Mouse (Mus musculus) adrenal gland, postnatal 4 days (tissue): ENCODE data around the gene Rasef. TPM values are rescaled to one million over a fixed set of nuclear protein-coding genes. Genes with fewer than 3 reads are reported as not detected.

Experiments
- total RNA-seq, 2 experiments: library from RNA; stranded (reverse); gene quantifications; 2 replicates each; pipeline ENCODE4 v1.2.3; 2021

Gene Rasef
- total RNA-seq, 2 experiments from 2014 or later, result 0.11 to 0.92 TPM

Other genes with a start within 250 kb of the Rasef start
- gene Gm11238, start 183.1 kb downstream of the Rasef start, total RNA-seq, result not detected
- gene Gm11237, start 168.0 kb downstream of the Rasef start, total RNA-seq, result not detected
- gene Gm11236, start 152.9 kb downstream of the Rasef start, total RNA-seq, result not detected
- gene Gm11239, start 122.6 kb downstream of the Rasef start, total RNA-seq, result not detected
- not detected for gene Gm428, start 107.5 kb downstream of the Rasef start, total RNA-seq
- gene Gm11758, start 85.3 kb upstream of the Rasef start, total RNA-seq, result not detected
- gene Gm11757, start 100.1 kb upstream of the Rasef start, total RNA-seq, result not detected
- gene Gm13871, start 115.0 kb upstream of the Rasef start, total RNA-seq, result not detected
- not detected for gene Gm11756, start 129.8 kb upstream of the Rasef start, total RNA-seq
- gene 2310002L09Rik, start 159.9 kb upstream of the Rasef start, total RNA-seq, result under 1 TPM; 0.39 to 0.51 TPM
- gene Frmd3, start 222.4 kb upstream of the Rasef start, total RNA-seq, result 1 to 10 TPM; 1.9 to 2.0 TPM